Mouse (Mus musculus) right cerebral cortex, adult 18-20 months (tissue): ENCODE measurements around the gene Nrip3.

Experiments used
- DNase-seq: peaks from one replicate; pipeline ENCODE4 v3.0.0; 2022; ENCODE audit warnings: mixed read lengths

Gene Nrip3

DNA sequence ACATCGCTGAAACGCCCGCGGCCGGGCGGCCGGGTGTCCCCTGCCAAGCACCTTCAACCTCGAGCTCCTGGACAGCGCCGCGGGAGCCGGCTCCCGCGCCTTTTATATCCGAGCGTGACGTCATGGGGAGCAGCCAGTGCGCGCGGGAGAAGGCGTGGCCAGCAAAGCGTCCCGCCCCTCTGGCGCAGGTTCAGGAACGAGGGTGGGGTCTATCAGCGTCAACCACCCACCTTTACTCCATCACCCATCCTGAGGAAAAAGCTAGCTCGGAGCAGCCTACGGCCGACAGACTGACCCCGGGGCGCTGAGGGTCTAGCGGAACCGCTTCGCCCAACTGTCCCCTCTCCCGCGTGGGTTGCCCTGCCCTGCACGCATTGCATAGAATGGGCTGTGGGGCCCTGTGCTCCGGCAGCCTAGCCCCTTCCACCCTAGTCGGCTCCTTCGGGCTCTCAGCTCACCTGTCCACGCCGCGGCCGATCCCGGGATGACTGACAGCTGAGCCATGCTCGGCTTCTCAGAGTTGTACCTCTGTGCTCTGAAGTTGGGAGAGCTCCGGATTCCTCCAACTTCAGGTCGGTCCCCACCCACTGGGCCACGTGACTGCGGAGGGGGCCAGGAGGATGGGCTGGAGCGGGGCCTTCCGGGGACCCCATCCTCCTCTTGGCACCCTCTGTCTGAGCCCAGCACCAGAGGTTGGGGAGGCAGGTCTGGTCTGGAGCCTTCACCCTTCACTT is at the start of gene Nrip3:
Gene Nrip3, minus strand, starts transcription at position 556 of the 734 bp plus-strand sequence.
- DNase-seq: peak; percentile 72

DNA sequence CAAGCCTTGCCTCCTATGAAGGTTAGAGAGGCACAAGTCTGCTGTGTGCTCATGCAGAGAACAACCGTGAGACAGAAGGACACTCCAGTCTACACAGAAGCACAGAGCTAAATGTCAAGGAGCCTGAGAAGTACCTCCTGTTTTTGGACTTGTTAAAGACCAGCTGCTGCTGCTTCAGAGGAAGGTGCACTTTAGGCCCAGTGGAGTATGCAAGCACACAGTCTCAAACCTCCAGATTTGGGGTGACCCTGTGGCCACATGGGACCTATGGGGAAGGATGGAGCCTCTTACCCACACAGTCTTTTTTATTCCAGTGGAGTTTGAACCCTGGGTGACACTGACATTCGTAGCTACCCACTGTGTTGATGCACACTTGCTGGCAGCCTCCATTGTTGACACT is 49.6 kb upstream of the Nrip3 start:
- no peak for DNase-seq

DNA sequence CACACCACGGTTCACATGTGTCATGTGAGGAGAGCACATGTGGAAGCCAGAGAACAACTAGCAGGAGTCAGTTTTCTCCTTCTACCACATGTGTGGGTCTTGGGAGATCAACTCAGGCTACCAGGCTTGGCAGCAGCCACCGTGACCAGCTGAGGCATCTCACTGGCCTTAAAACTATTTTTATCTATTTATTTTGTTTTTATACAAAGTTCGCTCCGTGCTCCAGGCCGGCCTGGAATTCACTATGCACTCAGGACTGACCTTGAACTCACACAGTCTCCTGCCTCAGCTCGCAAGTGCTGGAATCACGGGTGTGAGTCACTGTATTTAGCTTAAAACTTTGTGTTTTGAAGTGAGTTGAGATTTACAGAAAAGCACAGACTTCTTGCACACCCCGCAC is 45.1 kb upstream of the Nrip3 start:
- DNase-seq: no peak

GRCm38 (mm10) chr7:109825293-109825692 is 43.5 kb upstream of the Nrip3 start:
- DNase-seq: no peak

DNA sequence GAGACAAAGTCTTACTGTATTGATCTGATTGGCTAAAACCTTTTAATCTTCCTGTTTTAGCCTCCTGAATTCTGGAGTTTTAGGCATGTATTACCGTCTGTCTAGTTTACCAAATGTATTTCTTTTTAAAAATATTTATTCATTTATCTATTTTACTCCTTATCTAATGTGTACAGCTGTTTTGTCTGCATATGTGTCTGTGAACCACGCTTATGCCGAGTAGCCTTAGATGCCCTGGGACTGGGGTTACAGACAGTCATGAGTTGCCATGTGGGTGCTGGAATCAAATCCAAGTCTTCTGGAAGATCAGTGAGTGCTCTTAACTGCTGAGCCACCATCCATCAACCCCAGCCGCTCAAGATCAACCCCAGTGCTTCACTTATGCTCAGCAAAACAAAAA is 36.8 kb upstream of the Nrip3 start:
- no peak for DNase-seq

DNA sequence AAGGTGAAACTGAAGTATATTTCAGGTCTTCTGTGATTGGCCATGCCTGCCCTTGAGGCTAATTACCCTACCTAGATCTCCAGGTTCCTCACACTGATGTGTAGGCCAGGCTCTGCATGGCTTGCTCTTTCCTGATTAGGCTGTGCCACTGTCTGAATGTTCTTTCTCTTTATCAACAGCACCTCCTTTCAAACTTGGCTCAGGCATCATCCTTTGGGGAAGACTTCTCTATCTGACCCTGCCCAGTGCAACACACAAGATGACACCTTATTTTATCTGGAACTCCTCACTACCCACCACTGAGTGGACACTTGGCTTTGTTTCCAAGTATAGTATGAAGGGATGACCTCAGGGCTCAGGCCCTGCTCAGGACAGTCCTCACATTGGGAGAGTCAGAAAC is 36.1 kb upstream of the Nrip3 start:
- no peak for DNase-seq

GRCm38 (mm10) chr7:109813330-109814140 is 31.7 kb upstream of the Nrip3 start:
- no peak for DNase-seq

GRCm38 (mm10) chr7:109807616-109808485 is 26.0 kb upstream of the Nrip3 start:
- no peak for DNase-seq

DNA sequence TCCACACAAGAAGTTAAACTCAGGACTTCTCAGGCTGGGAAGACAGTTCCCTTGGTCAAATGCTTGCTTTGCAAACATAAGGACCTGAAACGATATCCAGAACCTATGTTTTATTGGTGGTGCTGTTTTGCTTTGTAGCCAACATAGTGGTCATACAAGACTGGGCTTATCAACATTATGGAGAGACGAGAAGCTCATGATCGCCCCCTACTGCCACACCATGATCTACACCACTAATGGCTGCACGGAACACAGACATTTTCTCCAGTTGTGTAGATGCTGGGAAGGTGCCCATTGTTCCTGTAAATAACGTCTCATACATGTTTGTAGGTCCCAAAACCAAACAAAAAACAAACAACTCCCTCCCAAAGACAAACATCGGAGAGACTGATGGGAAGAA is 23.0 kb upstream of the Nrip3 start:
- DNase-seq: no peak

DNA sequence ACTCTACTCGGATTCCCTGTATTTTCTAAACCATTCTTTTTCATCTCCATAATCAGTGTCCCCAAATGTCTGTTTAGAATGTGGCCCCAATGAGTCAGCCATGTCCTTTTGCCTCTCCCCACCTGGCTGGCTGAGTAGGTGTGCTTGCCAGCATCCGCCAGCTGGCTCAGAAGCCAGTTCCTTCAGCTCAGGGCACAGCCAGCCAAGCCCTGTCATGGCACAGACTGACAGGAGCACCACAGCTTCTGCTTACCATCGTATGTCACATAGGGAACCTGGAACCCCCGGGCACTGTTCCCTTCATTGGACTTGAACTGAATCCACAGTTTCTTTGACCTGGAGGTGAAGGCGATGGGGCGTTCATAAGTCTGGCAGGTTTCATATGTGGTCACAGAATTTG is 22.5 kb upstream of the Nrip3 start:
- DNase-seq: no peak

GRCm38 (mm10) chr7:109803516-109803915 is 21.7 kb upstream of the Nrip3 start:
- no peak for DNase-seq

GRCm38 (mm10) chr7:109800626-109801025 is 18.8 kb upstream of the Nrip3 start:
- peak; percentile 47 for DNase-seq

- no peak for DNase-seq
Measured at GRCm38 (mm10) chr7:109799168-109799567, 17.3 kb upstream of the Nrip3 start.

DNA sequence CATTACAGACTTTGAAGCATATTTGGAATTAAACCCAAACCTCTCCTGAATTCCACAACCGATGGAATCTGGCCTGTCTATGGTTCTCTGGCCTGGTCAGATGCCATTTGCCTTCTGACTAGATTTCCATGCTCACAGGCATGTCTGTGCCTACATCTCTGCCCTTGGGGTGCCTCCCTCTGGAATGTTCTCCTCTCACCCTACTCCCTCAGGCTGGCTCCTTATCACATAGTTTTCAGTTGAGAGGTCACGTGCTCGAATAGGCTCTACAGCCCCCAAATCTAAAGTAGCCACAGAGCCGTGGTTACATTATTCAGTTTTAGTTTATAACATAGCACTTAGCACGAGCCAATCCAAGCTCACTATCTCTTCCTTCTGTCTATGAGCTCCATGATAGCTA is 13.7 kb upstream of the Nrip3 start:
- no peak for DNase-seq

DNA sequence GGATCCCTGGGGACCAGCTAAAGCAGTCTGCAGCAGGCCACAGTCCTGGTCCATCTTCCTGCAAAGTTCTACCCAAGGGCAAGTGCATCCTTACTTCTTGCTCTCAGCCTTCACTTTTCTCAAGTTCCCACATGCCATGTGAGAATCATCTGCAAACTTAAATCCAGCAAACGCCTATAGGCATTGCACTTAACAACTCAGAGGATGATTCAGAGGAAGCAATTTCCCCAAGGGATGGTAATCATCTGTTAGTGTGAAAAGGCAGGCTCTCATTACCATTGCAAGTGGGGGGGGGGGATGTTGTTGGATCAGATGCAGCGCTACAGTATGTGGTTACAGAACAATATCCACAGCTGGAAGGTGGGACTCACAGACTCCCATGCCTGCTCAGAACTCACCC is 12.7 kb upstream of the Nrip3 start:
- no peak for DNase-seq

DNA sequence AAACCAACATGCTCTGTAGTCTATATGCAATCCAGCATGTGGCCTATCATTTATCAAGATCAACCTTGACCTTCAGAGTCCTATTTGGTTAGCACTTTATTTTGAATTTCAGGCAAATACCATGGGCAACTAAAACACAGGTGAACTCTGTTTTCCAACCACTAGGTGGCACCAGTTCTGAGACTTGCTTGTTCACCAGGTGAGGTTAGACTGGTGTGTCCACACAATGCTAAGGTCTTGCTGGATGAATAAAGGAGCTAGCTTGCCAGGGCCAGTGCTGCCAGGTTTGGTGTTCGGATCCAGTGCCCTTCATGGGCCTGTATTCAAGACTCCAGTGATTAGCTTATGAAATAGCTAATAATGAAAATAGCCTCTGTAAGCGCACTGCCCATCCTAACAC is 10.9 kb upstream of the Nrip3 start:
- peak; percentile 43 for DNase-seq

- DNase-seq: no peak
Measured at GRCm38 (mm10) chr7:109790818-109791217, 9.0 kb upstream of the Nrip3 start.

- DNase-seq: no peak
Measured at GRCm38 (mm10) chr7:109787860-109788259, 6.0 kb upstream of the Nrip3 start.

- DNase-seq: no peak
Measured at GRCm38 (mm10) chr7:109783281-109783680, 1.5 kb upstream of the Nrip3 start.

- no peak for DNase-seq
Measured at GRCm38 (mm10) chr7:109781087-109781469, 747 bp downstream of the Nrip3 start.

DNA sequence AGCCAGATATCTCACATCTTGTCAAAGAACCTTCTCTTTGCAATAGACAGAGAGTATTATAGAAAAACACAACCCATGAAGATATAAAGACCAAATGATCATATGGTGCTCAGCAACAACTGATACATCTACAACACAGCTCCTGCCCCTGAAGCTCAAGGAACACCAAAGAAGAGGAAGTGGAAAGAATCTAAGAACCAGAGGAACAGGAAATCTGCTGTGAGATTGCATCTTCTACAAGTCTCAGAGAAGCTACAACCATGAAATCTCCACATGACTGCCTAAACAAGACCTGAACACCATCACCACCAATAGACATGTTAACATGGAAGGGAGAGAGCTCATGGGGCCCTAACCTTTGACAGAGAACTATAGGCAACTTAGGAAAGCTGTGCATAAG is 9.6 kb downstream of the Nrip3 start:
- DNase-seq: no peak

DNA sequence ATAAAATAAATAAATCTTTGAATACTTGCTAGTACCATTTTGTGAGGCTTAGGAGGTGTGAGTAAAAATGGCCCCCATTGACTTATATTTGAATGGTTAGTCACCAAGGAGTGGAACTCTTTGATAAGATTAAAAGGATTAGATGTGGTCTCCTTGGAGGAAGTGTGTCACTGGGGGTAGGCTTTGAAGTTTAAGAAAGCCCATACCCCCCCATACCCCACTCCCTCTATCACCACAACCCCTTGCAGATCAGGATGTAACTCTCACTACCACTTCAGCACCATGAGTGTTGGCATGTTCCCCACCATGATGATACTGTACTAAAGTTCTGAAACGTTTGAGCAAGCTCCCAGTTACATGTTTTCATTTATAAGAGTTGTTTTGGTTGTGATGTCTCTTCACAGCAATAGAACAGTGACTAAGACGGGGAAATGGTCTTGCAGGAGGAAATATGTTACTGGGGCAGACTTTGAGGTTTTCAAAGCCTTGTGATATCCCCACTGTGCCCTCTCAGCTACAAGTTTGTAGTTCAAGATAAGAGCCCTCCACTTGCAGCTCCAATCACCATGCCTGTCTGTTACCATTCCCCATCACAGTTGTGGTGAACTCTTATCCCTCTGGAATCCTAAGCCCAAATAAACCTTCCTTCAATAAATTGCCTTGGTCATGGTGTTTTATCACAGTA is 13.0 kb downstream of the Nrip3 start:
- no peak for DNase-seq
